Mouse (Mus musculus) adrenal gland, postnatal 4 days (tissue): ENCODE data around the gene Oprm1. TPM values are rescaled to one million over a fixed set of nuclear protein-coding genes. Genes with fewer than 3 reads are reported as not detected.
"Not testable (repeated sequence)": the region's sequence is repeated elsewhere in the genome, so short reads cannot be mapped to it uniquely, and the experiment has no call there.

ENCODE experiments used
- DNase-seq, 2 experiments: peaks; one replicate each; pipeline ENCODE4 v3.0.0; 2021 to 2022; ENCODE audit warnings: low spot score in 2 of 2, mixed read lengths in 2 of 2
- long read RNA-seq, 2 experiments: library from polyadenylated mRNA; stranded (forward); transcript quantifications; one replicate each; pipeline ENCODE4 v2.0.0; 2021
- total RNA-seq, 2 experiments: library from RNA; stranded (reverse); gene quantifications; 2 replicates each; pipeline ENCODE4 v1.2.3; 2021

The Oprm1 gene
- 1 to 10 TPM in 1 of 2 experiments, under 1 TPM in 1; 0.51 to 1.3 TPM for total RNA-seq
- long read RNA-seq, experiment 1, result 0 reads
- long read RNA-seq, experiment 2, result 0 reads

GRCm38 (mm10) chr10:6758206-6758605 lies at the start of gene Oprm1:
Oprm1 (plus strand) TSS chr10:6758506.
- DNase-seq, result no peak

- DNase-seq, result no peak
These were observed 40.9 kb upstream of the Oprm1 start for GRCm38 (mm10) chr10:6717181-6717948.

GRCm38 (mm10) chr10:6723765-6724164 lies 34.5 kb upstream of the Oprm1 start:
- DNase-seq, result no peak

- DNase-seq, result no peak
These were observed 29.8 kb upstream of the Oprm1 start for GRCm38 (mm10) chr10:6728469-6728868.

GRCm38 (mm10) chr10:6753375-6753774 lies 4.9 kb upstream of the Oprm1 start:
- no peak for DNase-seq

GRCm38 (mm10) chr10:6761287-6761811 lies 3.0 kb downstream of the Oprm1 start, which contains the start of gene Gm10945:
Gm10945 (minus strand) TSS chr10:6761761.
- DNase-seq, result no peak

GRCm38 (mm10) chr10:6788517-6789237 lies 30.4 kb downstream of the Oprm1 start:
- DNase-seq, result peak; percentile 19 to 35

GRCm38 (mm10) chr10:6790226-6790625 lies 31.9 kb downstream of the Oprm1 start:
- no peak for DNase-seq

- no peak for DNase-seq
These were observed 62.3 kb downstream of the Oprm1 start for GRCm38 (mm10) chr10:6820626-6821025.

- DNase-seq, result no peak
These were observed 83.9 kb downstream of the Oprm1 start for GRCm38 (mm10) chr10:6842225-6842624.

GRCm38 (mm10) chr10:6846283-6846682 lies 88.0 kb downstream of the Oprm1 start:
- DNase-seq, result no peak

- DNase-seq, result no peak
These were observed 90.0 kb downstream of the Oprm1 start for GRCm38 (mm10) chr10:6848162-6848754.

GRCm38 (mm10) chr10:6848834-6849233 lies 90.5 kb downstream of the Oprm1 start:
- DNase-seq, result no peak

GRCm38 (mm10) chr10:6855812-6856211 lies 97.5 kb downstream of the Oprm1 start:
- no peak for DNase-seq

GRCm38 (mm10) chr10:6871418-6872072 lies 113.2 kb downstream of the Oprm1 start:
- DNase-seq, result no peak

- no peak for DNase-seq
These were observed 115.6 kb downstream of the Oprm1 start for GRCm38 (mm10) chr10:6873917-6874316.

- DNase-seq, result no peak
These were observed 120.1 kb downstream of the Oprm1 start for GRCm38 (mm10) chr10:6878276-6878881.

GRCm38 (mm10) chr10:6882041-6882440 lies 123.7 kb downstream of the Oprm1 start:
- not testable (repeated sequence) for DNase-seq

GRCm38 (mm10) chr10:6885460-6885859 lies 127.2 kb downstream of the Oprm1 start:
- no peak for DNase-seq

- no peak for DNase-seq
These were observed 131.4 kb downstream of the Oprm1 start for GRCm38 (mm10) chr10:6889640-6890245.
